Mouse (Mus musculus) frontal cortex, postnatal 25 days (tissue): ENCODE data around the gene Hnrnpul2.
"Not testable (repeated sequence)": the region's sequence is repeated elsewhere in the genome, so short reads cannot be mapped to it uniquely, and the experiment has no call there.

Experiments used
- DNase-seq, 2 experiments: peaks; one replicate each; pipeline ENCODE4 v3.0.0; 2022; ENCODE audit warnings: low spot score in 2 of 2

Gene Hnrnpul2

GRCm38 (mm10) chr19:8818301-8818798 lies 1.5 kb upstream of the Hnrnpul2 start:
- DNase-seq: no peak

GRCm38 (mm10) chr19:8818801-8819595 lies 812 bp upstream of the Hnrnpul2 start, which contains the start of gene Ttc9c:
Gene Ttc9c (minus strand): TSS chr19:8819333.
- peak; percentile 91 to 95 for DNase-seq

GRCm38 (mm10) chr19:8820424-8820956 lies 680 bp downstream of the Hnrnpul2 start:
- DNase-seq: no peak

GRCm38 (mm10) chr19:8821146-8821545 lies 1.3 kb downstream of the Hnrnpul2 start:
- no peak for DNase-seq

GRCm38 (mm10) chr19:8822696-8823095 lies 2.9 kb downstream of the Hnrnpul2 start:
- DNase-seq: no peak

- DNase-seq: no peak
These were observed 9.8 kb downstream of the Hnrnpul2 start, which contains the start of gene AC129217.1 for GRCm38 (mm10) chr19:8829660-8830059. Gene AC129217.1 (plus strand): TSS chr19:8829773.

GRCm38 (mm10) chr19:8830664-8831063 lies 10.9 kb downstream of the Hnrnpul2 start:
- DNase-seq: no peak

- no peak for DNase-seq
These were observed 11.5 kb downstream of the Hnrnpul2 start for GRCm38 (mm10) chr19:8831262-8831661.

- DNase-seq: no peak
These were observed 13.2 kb downstream of the Hnrnpul2 start for GRCm38 (mm10) chr19:8832971-8833370.

GRCm38 (mm10) chr19:8836327-8836726 lies 16.5 kb downstream of the Hnrnpul2 start:
- not testable (repeated sequence) for DNase-seq

GRCm38 (mm10) chr19:8837251-8837791 lies 17.5 kb downstream of the Hnrnpul2 start, which contains the start of gene Bscl2:
Gene Bscl2 (plus strand): TSS chr19:8837467.
- peak; percentile 82 to 84 for DNase-seq

- no peak for DNase-seq
These were observed 18.4 kb downstream of the Hnrnpul2 start for GRCm38 (mm10) chr19:8838041-8838730.

- DNase-seq: peak; percentile 81 to 82
These were observed 19.5 kb downstream of the Hnrnpul2 start, which contains the start of gene Gng3 for GRCm38 (mm10) chr19:8839103-8839907. Gene Gng3 (minus strand): TSS chr19:8839194.

GRCm38 (mm10) chr19:8839908-8840791 lies 20.3 kb downstream of the Hnrnpul2 start:
- DNase-seq: no peak

GRCm38 (mm10) chr19:8841012-8841411 lies 21.2 kb downstream of the Hnrnpul2 start:
- DNase-seq: no peak

GRCm38 (mm10) chr19:8842961-8843360 lies 23.2 kb downstream of the Hnrnpul2 start:
- no peak for DNase-seq

- peak; percentile 68 to 81 for DNase-seq
These were observed 24.7 kb downstream of the Hnrnpul2 start for GRCm38 (mm10) chr19:8844371-8845129.

- no peak for DNase-seq
These were observed 28.5 kb downstream of the Hnrnpul2 start for GRCm38 (mm10) chr19:8848356-8848755.

- DNase-seq: no peak
These were observed 30.6 kb downstream of the Hnrnpul2 start, which contains the start of gene Lrrn4cl for GRCm38 (mm10) chr19:8850402-8850901. Gene Lrrn4cl (plus strand): TSS chr19:8850768.
